Mouse (Mus musculus) midbrain, embryonic 15.5 days (tissue): ENCODE measurements around the gene Notch1. TPM values are rescaled to one million over a fixed set of nuclear protein-coding genes. Genes with fewer than 3 reads are reported as not detected.

Experiments used
- ATAC-seq: fragments of 200-750 bp; cut with Nextera tagmentation; replicated peaks from 2 replicates; pipeline ENCODE4 v1.8.0; 2017; ENCODE audit warnings: moderate TSS enrichment
- H3K27ac ChIP-seq: fragments of 300-500 bp; sonication (generic); 2 replicates; pipeline ENCODE4 v1.5.1; 2015; ENCODE audit warnings: mild to moderate bottlenecking, inconsistent platforms
- H3K27me3 ChIP-seq: fragments of 300-500 bp; sonication (generic); replicated peaks from 2 replicates; pipeline ENCODE4 v1.6.1; 2015; ENCODE audit warnings: inconsistent platforms
- H3K36me3 ChIP-seq: fragments of 300-500 bp; sonication (generic); replicated peaks from 2 replicates; pipeline ENCODE4 v1.6.1; 2015; ENCODE audit warnings: inconsistent platforms
- H3K4me1 ChIP-seq: fragments of 300-500 bp; sonication (generic); 2 replicates; pipeline ENCODE4 v1.6.1; 2015; ENCODE audit warnings: inconsistent platforms
- H3K4me2 ChIP-seq: fragments of 300-500 bp; sonication (generic); 2 replicates; pipeline ENCODE4 v1.6.1; 2015; ENCODE audit warnings: inconsistent platforms, mild to moderate bottlenecking, moderate library complexity
- H3K4me3 ChIP-seq: fragments of 300-500 bp; sonication (generic); 2 replicates; pipeline ENCODE4 v1.5.1; 2015; ENCODE audit warnings: mild to moderate bottlenecking, inconsistent platforms
- H3K9ac ChIP-seq: fragments of 300-500 bp; sonication (generic); 2 replicates; pipeline ENCODE4 v1.6.1; 2015; ENCODE audit warnings: mild to moderate bottlenecking, inconsistent platforms
- H3K9me3 ChIP-seq: fragments of 300-500 bp; sonication (generic); 2 replicates; pipeline ENCODE4 v1.6.1; 2016; ENCODE audit warnings: inconsistent platforms
- WGBS: fragments of 180-500 bp; shearing (Covaris S2); methylation state at CpG from one replicate; pipeline ENCODE4 v1.1.7; 2015; ENCODE audit warnings: mixed read lengths; 5-methylcytosine and 5-hydroxymethylcytosine counted together
- polyA plus RNA-seq: library from polyadenylated mRNA; unstranded; fragments of >200 nt; fragmentation: Nextera tagmentation; extraction: Ambion mirVana; gene quantifications from 2 replicates; pipeline ENCODE4 v1.2.1, GENCODE M21; 2015

The Notch1 gene
- polyA plus RNA-seq, 1 experiment from 2014 or later = 15.6 TPM

GRCm38 (mm10) chr2:26471652-26472285, 44.7 kb downstream of the Notch1 start:
- no peaks in the 10 kb centered on the region for H3K36me3 ChIP-seq
- H3K4me3 ChIP-seq = no peak overlapping the region
- no peaks in the 10 kb centered on the region for H3K27me3 ChIP-seq
- 0 out of 2 replicates have a peak overlapping the region, but pooled peaks have one; percentile 1 for H3K27ac ChIP-seq
- 86% methylated on average over 6 of the region's 6 CpGs for WGBS
- H3K9ac ChIP-seq = no peak overlapping the region
- H3K4me1 ChIP-seq = peaks cover 13% of the 10 kb centered on the region
- no peak for ATAC-seq
- no peak overlapping the region for H3K4me2 ChIP-seq
- H3K9me3 ChIP-seq = no peaks in the 10 kb centered on the region

- Histone ChIP-seq H3K27ac (no peak overlapping the region), H3K27me3 (no peaks in the 10 kb centered on the region), H3K9me3 (no peaks in the 10 kb centered on the region), H3K4me2 (no peak overlapping the region), H3K4me1 (peaks cover 13% of the 10 kb centered on the region), H3K4me3 (no peak overlapping the region), H3K36me3 (no peaks in the 10 kb centered on the region), H3K9ac (no peak overlapping the region)
- WGBS = 87% methylated on average over 17 of the region's 17 CpGs
- ATAC-seq = no peak
Measured at GRCm38 (mm10) chr2:26470967-26471366, 45.5 kb downstream of the Notch1 start.

- WGBS = 94% methylated on average over 15 of the region's 15 CpGs
- Histone ChIP-seq H3K27ac (no peak overlapping the region), H3K9me3 (no peaks in the 10 kb centered on the region), H3K4me3 (no peak overlapping the region), H3K9ac (no peak overlapping the region), H3K4me2 (no peak overlapping the region), H3K36me3 (no peaks in the 10 kb centered on the region; the same call in 1 of the 2 replicates), H3K4me1 (peaks cover 4% of the 10 kb centered on the region; the same call in 1 of the 2 replicates), H3K27me3 (no peaks in the 10 kb centered on the region)
- no peak for ATAC-seq
Measured at GRCm38 (mm10) chr2:26468376-26468775, 48.1 kb downstream of the Notch1 start.

GRCm38 (mm10) chr2:26463412-26463811, 53.1 kb downstream of the Notch1 start:
- WGBS = 96% methylated on average over 6 of the region's 6 CpGs
- Histone ChIP-seq H3K36me3 (no peaks in the 10 kb centered on the region; the same call in 1 of the 2 replicates), H3K27me3 (no peaks in the 10 kb centered on the region), H3K9me3 (no peaks in the 10 kb centered on the region), H3K9ac (no peak overlapping the region), H3K4me3 (no peak overlapping the region), H3K27ac (no peak overlapping the region), H3K4me1 (peaks cover 6% of the 10 kb centered on the region; the same call in 1 of the 2 replicates), H3K4me2 (no peak overlapping the region)
- no peak for ATAC-seq

GRCm38 (mm10) chr2:26462980-26463379, 53.5 kb downstream of the Notch1 start:
- peaks cover 6% of the 10 kb centered on the region; the same call in 1 of the 2 replicates for H3K4me1 ChIP-seq
- no peak for ATAC-seq
- H3K9ac ChIP-seq = no peak overlapping the region
- H3K4me2 ChIP-seq = no peak overlapping the region
- H3K36me3 ChIP-seq = no peaks in the 10 kb centered on the region; the same call in 1 of the 2 replicates
- H3K9me3 ChIP-seq = no peaks in the 10 kb centered on the region
- H3K27me3 ChIP-seq = no peaks in the 10 kb centered on the region
- WGBS = 81% methylated on average over 3 of the region's 3 CpGs
- H3K27ac ChIP-seq = no peak overlapping the region
- no peak overlapping the region for H3K4me3 ChIP-seq

GRCm38 (mm10) chr2:26461667-26462066, 54.8 kb downstream of the Notch1 start:
- Histone ChIP-seq H3K27me3 (no peaks in the 10 kb centered on the region), H3K4me3 (no peak overlapping the region), H3K4me1 (peaks cover 6% of the 10 kb centered on the region; the same call in 1 of the 2 replicates), H3K9ac (no peak overlapping the region), H3K36me3 (no peaks in the 10 kb centered on the region; the same call in 1 of the 2 replicates), H3K4me2 (no peak overlapping the region), H3K9me3 (no peaks in the 10 kb centered on the region), H3K27ac (no peak overlapping the region)
- ATAC-seq = no peak
- WGBS = 92% methylated on average over 5 of the region's 5 CpGs

- Histone ChIP-seq H3K27ac (no peak overlapping the region), H3K4me1 (peaks cover 6% of the 10 kb centered on the region; the same call in 1 of the 2 replicates), H3K27me3 (no peaks in the 10 kb centered on the region), H3K4me2 (no peak overlapping the region), H3K36me3 (no peaks in the 10 kb centered on the region; the same call in 1 of the 2 replicates), H3K4me3 (no peak overlapping the region), H3K9me3 (no peaks in the 10 kb centered on the region), H3K9ac (no peak overlapping the region)
- ATAC-seq = no peak
- 90% methylated on average over 13 of the region's 13 CpGs for WGBS
Measured at GRCm38 (mm10) chr2:26460837-26461236, 55.6 kb downstream of the Notch1 start.

GRCm38 (mm10) chr2:26460097-26460646, 56.3 kb downstream of the Notch1 start:
- 90% methylated on average over 16 of the region's 16 CpGs for WGBS
- Histone ChIP-seq H3K4me2 (no peak overlapping the region), H3K9ac (no peak overlapping the region), H3K4me1 (peaks cover 2% of the 10 kb centered on the region; the same call in 1 of the 2 replicates), H3K27ac (peak overlapping the region; percentile 48; the same call in 1 of the 2 replicates), H3K36me3 (no peaks in the 10 kb centered on the region; the same call in 1 of the 2 replicates), H3K4me3 (no peak overlapping the region), H3K27me3 (no peaks in the 10 kb centered on the region), H3K9me3 (no peaks in the 10 kb centered on the region)
- peak; percentile 48 for ATAC-seq

- peak overlapping the region; percentile 48; the same call in 1 of the 2 replicates for H3K27ac ChIP-seq
Measured at GRCm38 (mm10) chr2:26459478-26459877, 57.0 kb downstream of the Notch1 start.

GRCm38 (mm10) chr2:26458402-26459124, 57.9 kb downstream of the Notch1 start:
- no peaks in the 10 kb centered on the region for H3K9me3 ChIP-seq
- H3K4me2 ChIP-seq = no peak overlapping the region
- H3K4me1 ChIP-seq = peaks cover 2% of the 10 kb centered on the region; the same call in 1 of the 2 replicates
- WGBS = 42% methylated on average over 7 of the region's 7 CpGs
- no peak overlapping the region for H3K4me3 ChIP-seq
- no peaks in the 10 kb centered on the region for H3K36me3 ChIP-seq
- no peak overlapping the region for H3K9ac ChIP-seq
- no peak overlapping the region for H3K27ac ChIP-seq
- no peak for ATAC-seq
- H3K27me3 ChIP-seq = no peaks in the 10 kb centered on the region

More at GRCm38 (mm10) chr2:26459478-26459877, 57.0 kb downstream of the Notch1 start:
- peak; percentile 28; the same call in 1 of the 2 replicates for ATAC-seq
- no peak overlapping the region for H3K4me3 ChIP-seq
- H3K9ac ChIP-seq = no peak overlapping the region
- no peaks in the 10 kb centered on the region; the same call in 1 of the 2 replicates for H3K36me3 ChIP-seq
- peaks cover 2% of the 10 kb centered on the region; the same call in 1 of the 2 replicates for H3K4me1 ChIP-seq
- H3K4me2 ChIP-seq = no peak overlapping the region
- no peaks in the 10 kb centered on the region for H3K27me3 ChIP-seq
- H3K9me3 ChIP-seq = no peaks in the 10 kb centered on the region
- WGBS = 52% methylated on average over 6 of the region's 6 CpGs

- ATAC-seq = no peak
- no peaks in the 10 kb centered on the region for H3K27me3 ChIP-seq
- no peaks in the 10 kb centered on the region for H3K36me3 ChIP-seq
- H3K4me1 ChIP-seq = peaks cover 22% of the 10 kb centered on the region
- no peak overlapping the region for H3K27ac ChIP-seq
- 22% methylated on average over 5 of the region's 5 CpGs for WGBS
- H3K9ac ChIP-seq = no peak overlapping the region
- H3K4me3 ChIP-seq = no peak overlapping the region
- H3K9me3 ChIP-seq = no peaks in the 10 kb centered on the region
- H3K4me2 ChIP-seq = no peak overlapping the region
Measured at GRCm38 (mm10) chr2:26449121-26450060, 67.1 kb downstream of the Notch1 start.
